Mouse (Mus musculus): ENCODE measurements around the gene Nsd1. TPM values are rescaled to one million over a fixed set of nuclear protein-coding genes. Genes with fewer than 3 reads are reported as not detected.
A peak's percentile ranks its signal among the peaks of the same experiment; 100 is the strongest.
"Not testable (repeated sequence)": the region's sequence is repeated elsewhere in the genome, so short reads cannot be mapped to it uniquely, and the experiment has no call there.

The Nsd1 gene
- 10 to 100 TPM; 76.4 to 82.4 TPM for total RNA-seq (2021)
- long read RNA-seq, experiment 1, partial matches to known transcripts: 1 of 7 reads
- long read RNA-seq, experiment 1, other reads (novel, unspliced or antisense): 5 of 7 reads
- long read RNA-seq, experiment 2, partial matches to known transcripts: 14 of 30 reads
- long read RNA-seq, experiment 2, other reads (novel, unspliced or antisense): 13 of 30 reads

- DNase-seq (ENCODE audit: low spot score in 2 of 2): no peak
Measured at GRCm38 (mm10) chr13:55209649-55210192, at the start of gene Nsd1. TSS of gene Nsd1 (plus strand) at chr13:55209782.

- no peak for DNase-seq (ENCODE audit: low spot score in 2 of 2)
Measured at GRCm38 (mm10) chr13:55162365-55162764, 47.2 kb upstream of the Nsd1 start.

DNA sequence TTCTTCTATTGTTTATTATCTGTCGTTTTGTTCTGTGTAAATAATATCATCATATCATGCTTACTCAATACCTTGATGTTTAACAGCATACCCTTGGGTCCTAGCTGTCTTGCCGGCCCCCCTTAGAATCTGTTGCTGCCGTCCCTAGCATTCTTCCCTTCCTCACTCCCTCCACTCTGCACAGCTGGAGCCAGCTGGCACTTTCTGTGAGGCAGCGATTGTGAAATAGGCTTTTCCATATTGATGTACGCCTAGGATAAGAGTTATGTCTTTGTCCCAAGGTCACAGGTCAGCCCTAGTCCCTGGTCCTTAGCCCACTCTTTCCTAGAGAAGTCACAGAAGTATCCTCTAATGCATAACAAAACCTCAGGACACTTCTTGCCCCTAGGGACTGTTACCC, 46.0 kb upstream of the Nsd1 start:
- no peak for DNase-seq (ENCODE audit: low spot score in 2 of 2)

DNA sequence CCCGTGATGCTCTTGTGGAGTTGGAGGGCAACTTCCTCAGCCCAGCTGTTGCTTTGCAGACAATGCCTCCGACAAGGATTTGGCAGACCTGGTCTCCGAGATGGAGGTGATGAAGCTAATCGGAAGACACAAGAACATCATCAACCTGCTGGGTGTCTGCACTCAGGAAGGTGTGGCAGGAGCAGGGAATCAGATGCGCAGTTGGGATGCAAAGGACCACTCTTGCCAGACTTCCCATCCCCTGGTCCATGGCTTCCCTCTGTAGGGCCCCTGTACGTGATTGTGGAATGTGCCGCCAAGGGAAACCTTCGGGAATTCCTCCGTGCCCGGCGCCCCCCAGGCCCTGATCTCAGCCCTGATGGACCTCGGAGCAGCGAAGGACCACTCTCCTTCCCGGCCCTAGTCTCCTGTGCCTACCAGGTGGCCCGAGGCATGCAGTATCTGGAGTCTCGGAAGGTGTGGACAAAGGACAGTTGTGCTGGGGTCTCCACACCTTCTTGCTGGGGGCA, 43.7 kb upstream of the Nsd1 start:
- no peak for DNase-seq (ENCODE audit: low spot score in 2 of 2)

GRCm38 (mm10) chr13:55166806-55167725, 42.5 kb upstream of the Nsd1 start:
- DNase-seq (ENCODE audit: low spot score in 2 of 2): no peak

GRCm38 (mm10) chr13:55167798-55168197, 41.8 kb upstream of the Nsd1 start:
- peak in 1 of 2 experiments; percentile 16 for DNase-seq (ENCODE audit: low spot score in 2 of 2)

- DNase-seq (ENCODE audit: low spot score in 2 of 2): peak in 1 of 2 experiments; percentile 10
Measured at GRCm38 (mm10) chr13:55168255-55168654, 41.3 kb upstream of the Nsd1 start.

DNA sequence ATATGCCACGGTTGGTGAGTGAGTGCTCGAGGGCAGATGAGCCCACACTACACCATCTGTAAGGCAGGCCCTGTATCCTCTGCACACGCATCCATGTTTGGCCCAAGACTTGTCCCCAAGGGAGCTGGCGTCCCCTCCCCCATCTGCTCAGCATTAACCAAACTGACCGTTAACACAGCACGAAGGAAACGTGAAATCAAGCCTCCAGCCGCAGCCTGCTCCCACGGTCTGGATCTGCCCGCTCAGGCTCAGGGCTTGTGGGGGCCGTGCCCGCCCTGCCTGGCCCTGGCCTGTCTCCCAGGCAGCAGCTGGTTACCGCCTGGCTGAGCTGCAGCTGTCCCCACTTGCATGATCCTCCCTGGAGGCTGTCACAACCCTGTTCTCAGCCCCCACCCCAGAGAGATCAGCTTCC, 40.6 kb upstream of the Nsd1 start:
- peak in 1 of 2 experiments; percentile 24 for DNase-seq (ENCODE audit: low spot score in 2 of 2)

DNA sequence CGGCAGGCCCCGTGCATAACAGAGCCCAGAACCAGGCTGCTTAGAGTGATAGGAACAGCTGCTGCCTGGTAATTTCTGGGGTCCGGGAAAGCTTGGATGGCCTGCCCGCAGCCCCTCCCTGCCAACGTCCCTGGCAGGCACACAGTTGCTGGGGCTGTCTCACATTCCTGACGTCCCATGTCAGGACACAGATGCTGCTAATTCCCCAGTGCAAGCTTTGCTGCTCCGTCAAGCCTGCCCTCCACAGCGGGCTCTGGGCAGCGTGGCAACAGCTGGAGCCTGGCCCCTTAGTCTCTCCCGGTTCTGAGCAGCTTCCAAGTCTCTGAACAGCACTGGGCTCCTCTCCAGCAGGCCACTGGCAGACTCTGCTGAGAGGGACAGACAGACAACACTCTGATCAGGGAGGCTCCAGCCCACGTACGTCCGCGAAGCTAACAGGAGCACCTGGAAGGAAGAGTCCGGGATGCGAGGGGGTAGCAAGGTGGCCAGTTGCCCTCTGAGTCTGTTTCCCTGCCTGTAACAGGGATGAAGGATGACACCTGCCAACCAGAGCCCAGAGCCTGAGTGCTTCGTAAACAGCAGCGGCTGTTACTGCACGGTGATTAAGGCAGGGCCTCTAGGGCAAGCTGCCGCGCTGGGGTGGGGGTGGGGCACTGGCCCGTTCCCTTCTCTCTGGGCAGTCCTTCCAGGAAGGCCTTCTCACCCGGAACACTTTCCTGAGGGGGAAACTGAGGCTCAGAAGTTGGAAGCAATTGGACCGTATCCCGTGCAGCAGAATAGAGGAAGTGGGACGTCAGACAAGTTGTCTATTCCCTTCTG, 37.9 kb upstream of the Nsd1 start:
- DNase-seq (ENCODE audit: low spot score in 2 of 2): peak in 1 of 2 experiments; percentile 42

GRCm38 (mm10) chr13:55172336-55172770, 37.2 kb upstream of the Nsd1 start:
- peak in 1 of 2 experiments; percentile 21 for DNase-seq (ENCODE audit: low spot score in 2 of 2)

- DNase-seq (ENCODE audit: low spot score in 2 of 2): no peak
Measured at GRCm38 (mm10) chr13:55174347-55174746, 35.2 kb upstream of the Nsd1 start.

DNA sequence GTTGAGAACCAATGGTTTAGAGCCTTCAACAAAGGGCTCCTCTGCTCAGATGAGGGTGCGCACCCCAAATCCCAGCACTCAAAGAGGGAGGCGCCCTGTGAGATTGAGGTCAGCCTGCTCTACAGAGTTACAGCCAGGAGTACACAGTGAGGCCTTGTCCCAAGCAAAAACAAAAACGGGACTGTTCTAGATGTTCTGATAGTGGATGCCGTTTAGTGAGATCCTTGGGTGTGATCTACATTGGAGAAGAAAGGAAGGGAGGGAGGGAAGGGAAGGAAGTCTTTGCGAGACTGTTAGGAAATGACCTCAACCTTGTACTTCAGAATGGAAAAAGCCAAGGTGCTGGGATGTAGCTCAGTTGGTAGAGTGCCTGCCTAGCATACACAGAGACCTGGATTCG, 33.3 kb upstream of the Nsd1 start:
- DNase-seq (ENCODE audit: low spot score in 2 of 2): no peak

DNA sequence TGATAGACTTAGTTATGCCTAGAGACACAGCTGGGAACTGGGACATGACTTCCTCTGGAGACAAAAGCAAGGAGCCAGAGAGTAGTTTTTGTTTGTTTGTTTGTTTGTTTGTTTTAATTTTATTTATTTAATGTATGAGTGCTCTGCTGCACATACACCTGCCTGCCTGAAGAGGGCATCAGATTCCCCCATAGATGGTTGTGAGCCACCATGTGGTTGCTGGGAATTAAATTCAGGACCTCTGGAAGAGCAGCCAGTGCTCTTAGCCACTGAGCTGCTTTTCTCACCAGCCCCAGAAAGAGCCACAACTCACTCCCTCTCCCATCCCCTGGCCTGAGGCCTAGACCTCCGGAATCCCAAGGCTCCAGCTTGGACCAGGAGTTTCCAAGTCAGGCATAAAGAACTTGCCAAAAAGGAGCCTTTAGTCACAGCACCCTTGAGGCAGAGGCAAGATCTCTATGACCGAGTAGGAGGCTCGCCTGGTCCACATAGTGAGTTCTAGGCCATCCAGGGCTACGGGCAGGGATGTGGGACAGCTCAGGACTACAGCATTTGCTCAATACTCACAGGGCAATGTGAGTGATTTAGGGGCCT, 31.6 kb upstream of the Nsd1 start:
- DNase-seq (ENCODE audit: low spot score in 2 of 2): no peak

GRCm38 (mm10) chr13:55178556-55178955, 31.0 kb upstream of the Nsd1 start:
- DNase-seq (ENCODE audit: low spot score in 2 of 2): peak; percentile 77 to 80

DNA sequence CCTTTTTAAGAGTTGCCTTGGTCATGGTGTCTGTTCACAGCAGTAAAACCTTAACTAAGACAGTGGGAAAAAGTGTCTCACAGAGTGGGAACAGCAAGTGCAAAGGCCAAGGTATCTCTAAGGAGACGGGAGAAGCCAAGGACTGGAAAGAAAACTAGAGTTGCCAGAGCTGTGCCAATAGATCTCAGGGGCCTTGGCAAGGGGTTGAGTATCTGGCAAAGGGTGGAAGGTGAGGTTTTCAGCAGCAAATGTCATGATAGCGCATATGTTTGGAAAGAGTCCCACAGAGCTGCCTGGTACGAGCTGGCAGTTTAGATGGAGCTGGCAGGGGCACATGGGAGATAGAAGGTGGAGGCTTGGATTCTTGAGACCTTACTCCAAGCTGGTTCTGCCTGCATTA, 30.0 kb upstream of the Nsd1 start:
- no peak for DNase-seq (ENCODE audit: low spot score in 2 of 2)

- DNase-seq (ENCODE audit: low spot score in 2 of 2): no peak
Measured at GRCm38 (mm10) chr13:55181786-55182172, 27.8 kb upstream of the Nsd1 start.

DNA sequence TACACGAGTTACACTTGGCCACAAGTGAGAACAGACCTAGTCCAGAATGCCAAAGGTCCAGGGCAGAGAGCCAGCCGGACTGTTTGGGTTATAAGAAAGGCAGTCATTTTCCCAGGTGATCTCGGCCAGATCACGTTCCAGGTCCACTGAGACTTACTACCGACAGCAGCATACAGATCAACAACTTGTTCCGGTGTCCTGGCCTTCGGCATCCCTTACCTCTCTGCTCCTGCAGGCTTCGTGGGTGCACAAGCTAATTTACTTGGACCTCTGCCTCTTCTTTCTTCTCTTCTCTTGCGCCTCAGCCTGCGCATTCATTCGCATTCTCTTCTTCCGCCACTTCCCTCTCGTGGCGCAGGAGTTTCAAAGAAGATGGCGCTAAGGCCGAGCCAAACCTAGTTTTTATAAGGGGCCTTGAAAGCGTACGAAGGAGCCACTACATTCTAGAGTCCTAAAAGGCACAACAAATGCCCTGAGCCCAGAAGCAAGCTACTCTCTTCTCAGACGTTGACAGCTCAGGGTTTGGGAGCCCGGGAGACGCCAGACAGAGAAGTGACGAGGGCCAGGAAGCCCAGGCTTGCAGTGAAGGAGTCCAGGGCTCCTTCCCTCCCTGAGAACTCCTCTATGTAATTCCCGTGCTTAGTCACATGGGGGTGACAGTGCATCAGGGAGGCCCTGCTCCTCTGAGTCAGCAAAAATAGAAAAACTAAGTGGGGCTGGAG, 27.2 kb upstream of the Nsd1 start:
- peak; percentile 60 to 71 for DNase-seq (ENCODE audit: low spot score in 2 of 2)

GRCm38 (mm10) chr13:55183382-55183781, 26.2 kb upstream of the Nsd1 start:
- DNase-seq (ENCODE audit: low spot score in 2 of 2): no peak

- not testable (repeated sequence) for DNase-seq (ENCODE audit: low spot score in 2 of 2)
Measured at GRCm38 (mm10) chr13:55187062-55187461, 22.5 kb upstream of the Nsd1 start.

All from adrenal gland, adult 18-20 months (tissue).